Mouse (Mus musculus) heart, adult 8-10 months (tissue): ENCODE measurements at regions not wholly inside any gene's neighbourhood (a gene's known extent, or its start where the extent isn't known, plus 50 kb on each side); places are given as distances from the start of the nearest gene placed in this dataset.

Source experiments
- DNase-seq: peaks from one replicate; pipeline ENCODE4 v3.0.0; 2022; ENCODE audit warnings: low spot score

DNA sequence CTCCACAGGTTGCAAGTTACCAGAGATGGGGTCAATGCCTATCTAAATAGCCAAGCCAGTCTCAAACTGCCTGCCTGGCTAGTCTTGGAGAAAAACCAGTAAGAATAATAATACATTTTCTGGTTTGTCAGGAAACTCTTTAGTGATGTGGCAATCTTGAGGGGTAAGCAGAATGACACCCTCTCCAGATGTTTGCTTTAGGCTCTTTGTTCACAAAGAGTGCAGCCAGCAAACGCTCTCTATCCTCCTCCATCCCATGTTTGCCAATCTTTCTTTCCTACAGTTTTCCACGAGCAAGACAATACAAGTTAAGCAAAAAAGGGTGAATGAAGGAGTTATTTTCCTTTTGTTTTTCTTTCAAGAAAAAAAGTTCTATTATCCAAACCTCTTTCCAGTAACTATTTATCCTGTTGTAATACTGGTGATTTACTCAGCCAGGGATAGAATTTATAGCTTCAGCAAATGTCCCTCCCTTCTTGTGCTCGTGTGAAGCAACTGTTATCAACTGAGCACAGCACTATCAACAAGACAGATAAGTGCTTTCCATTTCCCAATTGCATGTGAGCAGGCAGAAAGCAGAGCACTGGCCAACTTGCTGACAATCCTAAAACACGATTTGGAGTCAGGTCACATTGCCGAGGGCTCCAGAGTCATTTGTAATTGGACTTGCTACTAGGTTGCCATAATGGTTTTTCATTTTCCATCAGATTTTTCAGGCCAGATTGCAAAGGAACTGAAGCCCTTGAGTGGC lies 873.5 kb downstream of the Rapgef2 start:
- peak; percentile 9 for DNase-seq

GRCm38 (mm10) chr3:78411395-78411794 lies 874.9 kb downstream of the Rapgef2 start:
- DNase-seq: no peak

- DNase-seq: no peak
Measured at GRCm38 (mm10) chr3:78409237-78409636, 877.1 kb downstream of the Rapgef2 start.

DNA sequence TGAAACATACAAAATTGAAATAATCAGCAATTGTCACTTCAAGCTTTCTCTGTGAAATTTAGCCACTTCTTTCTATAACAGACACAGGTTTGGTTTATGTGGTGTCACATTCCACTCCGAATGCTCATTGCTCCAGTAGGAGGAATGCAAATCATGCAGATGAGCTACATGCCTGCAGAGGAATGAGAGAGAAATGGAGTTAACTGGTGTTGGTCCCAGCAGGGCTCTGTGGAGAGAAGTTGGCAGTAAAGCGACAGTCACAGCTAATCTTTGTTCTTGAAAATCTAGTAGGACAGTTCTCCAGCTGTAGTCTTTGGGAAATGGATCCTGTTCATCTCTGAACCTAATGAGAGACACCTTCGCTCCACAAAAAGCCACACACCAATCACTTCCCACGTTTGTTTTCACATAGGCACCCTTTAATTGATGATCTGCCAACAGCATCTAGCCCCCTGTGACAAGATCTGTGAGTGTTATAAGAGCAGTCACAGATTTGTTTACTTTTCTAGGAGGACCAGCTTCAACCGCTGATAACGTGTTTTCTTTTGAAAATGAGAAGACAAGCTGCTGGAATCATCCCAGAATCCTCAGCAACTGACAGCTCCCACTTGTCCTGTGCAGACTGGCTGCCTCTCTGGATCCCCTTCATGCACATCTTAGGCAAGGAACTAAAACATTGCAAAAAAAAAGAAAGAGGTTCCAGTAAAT lies 880.4 kb downstream of the Rapgef2 start:
- DNase-seq: no peak

- DNase-seq: no peak
Measured at GRCm38 (mm10) chr3:78358377-78358776, 927.9 kb downstream of the Rapgef2 start.

DNA sequence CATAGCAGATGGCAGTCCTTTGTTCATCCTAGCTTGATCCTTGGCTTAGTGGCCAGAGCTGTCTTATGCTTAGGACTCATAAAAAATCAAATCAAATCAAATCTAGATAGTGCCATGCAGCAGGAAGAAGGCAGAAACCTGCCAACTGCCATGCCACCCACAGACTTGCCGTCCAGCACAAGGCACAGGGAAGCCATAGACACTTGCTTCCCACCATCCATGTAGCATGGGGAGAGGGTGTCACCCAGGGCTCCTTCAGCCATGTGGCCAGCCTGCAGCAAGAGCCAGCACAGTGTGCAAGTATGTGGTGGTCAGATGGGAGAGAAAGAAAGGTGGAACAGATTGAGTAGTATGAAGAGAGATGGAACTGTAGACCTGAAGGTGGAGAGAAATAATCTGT lies 946.4 kb downstream of the Rapgef2 start:
- DNase-seq: no peak

GRCm38 (mm10) chr3:78311630-78312406 lies 974.5 kb downstream of the Rapgef2 start:
- no peak for DNase-seq

- no peak for DNase-seq
Measured at GRCm38 (mm10) chr3:78300506-78300905, 985.8 kb downstream of the Rapgef2 start.

DNA sequence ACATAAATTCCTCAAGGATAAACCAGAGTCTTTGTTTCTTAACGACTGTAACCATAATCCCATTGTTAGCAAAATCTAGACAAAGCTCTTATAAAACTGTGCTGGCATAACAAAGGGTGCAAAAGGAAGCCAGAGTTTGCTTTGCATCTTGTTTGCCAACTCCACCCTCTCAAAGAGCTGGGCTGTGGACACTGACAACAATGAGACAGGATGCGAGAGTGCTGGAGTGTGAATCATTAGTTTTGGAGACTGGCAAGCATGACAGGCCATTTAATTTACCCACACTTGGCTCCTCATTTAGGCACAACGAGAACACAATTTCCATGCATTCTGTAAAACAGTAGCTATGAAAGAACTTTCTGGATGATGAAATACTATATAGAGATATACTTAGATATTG lies 994.4 kb downstream of the Rapgef2 start:
- DNase-seq: no peak

GRCm38 (mm10) chr3:78284071-78284470 lies 1002.2 kb downstream of the Rapgef2 start:
- no peak for DNase-seq

DNA sequence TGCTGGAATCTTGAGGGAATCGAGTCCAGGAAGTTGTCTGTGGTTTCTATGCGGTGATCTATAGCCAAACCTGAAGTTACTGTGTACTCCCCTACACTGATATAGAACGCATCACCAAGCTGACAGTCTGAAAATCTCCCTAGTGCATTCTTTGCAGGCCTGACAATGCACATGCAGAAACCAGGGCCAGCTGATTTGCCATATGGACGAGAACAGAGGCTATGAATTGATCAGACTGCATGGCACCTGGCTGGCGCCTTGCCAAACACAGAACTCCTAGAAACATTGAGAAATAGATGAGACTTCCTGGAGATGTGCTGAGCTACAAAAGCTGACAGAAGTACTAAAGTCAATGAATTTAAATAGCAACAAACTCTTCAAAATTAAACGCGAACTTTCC lies 1049.4 kb downstream of the Rapgef2 start:
- no peak for DNase-seq

DNA sequence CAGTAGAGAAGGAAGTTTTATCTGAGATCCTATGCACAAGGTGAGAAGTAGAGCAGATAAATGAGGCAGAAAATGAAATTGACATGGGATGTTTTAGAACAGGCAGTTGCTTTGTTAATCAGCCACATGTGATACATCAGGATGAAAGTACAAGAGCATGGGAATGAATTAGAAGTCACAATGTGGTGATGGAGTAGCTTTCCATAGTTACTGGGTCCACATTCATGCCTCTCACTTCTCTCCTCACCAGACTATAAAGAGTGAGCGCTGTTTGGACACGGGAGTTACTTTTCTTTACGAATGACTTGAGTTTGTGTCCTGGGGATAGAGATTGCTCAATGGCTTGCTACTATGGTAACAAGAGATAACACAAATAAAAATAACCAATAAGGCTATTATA lies 1076.6 kb downstream of the Rapgef2 start:
- no peak for DNase-seq

DNA sequence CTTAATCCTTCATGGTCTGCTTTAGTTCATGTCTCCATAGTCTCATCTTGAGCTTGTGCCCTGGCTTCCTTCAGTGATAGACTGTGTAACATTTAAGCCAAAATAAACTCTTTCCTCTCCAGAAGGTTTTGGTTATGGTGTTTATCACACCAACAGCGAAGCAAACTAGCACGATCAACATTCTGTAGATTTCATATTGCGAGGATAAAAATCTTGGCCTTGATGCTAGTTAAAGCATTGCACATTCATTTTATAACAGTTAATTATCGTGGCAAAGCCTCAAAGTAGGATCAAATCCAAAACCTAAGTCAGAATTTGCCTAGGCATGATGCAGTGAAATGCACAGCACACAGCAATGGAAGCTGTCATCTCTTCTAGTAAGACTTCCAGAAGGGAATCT lies 1123.7 kb downstream of the Rapgef2 start:
- no peak for DNase-seq

DNA sequence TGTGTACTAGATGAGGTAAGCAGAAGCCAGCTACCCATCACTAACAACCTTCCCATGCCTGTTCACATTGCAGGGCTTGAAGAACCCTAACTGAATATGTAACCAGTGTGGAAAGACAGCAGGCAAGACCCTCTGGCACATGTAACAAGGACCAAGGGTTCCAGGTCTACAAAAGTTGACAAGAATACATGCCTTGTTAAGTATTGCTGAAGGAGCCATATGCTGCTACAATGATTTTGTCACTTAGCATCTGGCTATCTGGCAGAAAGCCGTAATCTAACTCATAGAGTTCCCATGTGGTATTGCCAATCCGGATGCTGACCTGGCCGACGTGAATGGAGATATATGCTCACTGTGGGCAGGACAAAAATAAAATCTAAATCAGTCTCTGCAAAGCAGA lies 1127.9 kb downstream of the Rapgef2 start:
- no peak for DNase-seq
